Mouse (Mus musculus): ENCODE results near the gene Reg3b.
"Not testable (repeated sequence)": the region's sequence is repeated elsewhere in the genome, so short reads cannot be mapped to it uniquely, and the experiment has no call there.

Gene Reg3b

DNA sequence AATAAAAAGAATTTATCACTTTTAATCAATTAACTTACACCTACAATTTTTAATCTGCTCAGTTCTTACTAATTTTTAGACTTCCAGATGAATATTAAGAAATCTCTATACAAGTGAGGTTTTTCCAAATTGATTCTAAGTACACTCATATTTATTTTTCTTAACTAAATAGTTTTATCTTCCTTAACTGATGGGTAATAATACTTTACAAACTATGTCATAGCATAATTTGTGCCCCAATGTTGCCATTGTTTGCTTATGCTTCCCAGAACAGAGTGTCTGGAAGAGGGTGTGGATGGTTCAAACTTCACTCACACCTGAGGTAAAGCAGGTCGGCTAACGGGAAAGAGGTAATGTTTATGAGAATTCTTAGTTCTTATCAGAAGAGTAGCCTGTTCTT is at the start of gene Reg3b:
Reg3b (plus strand) TSS at position 301 of the 400 bp plus-strand sequence.
- in situ Hi-C loops (cut with MboI, MseI), result no loop called here

DNA sequence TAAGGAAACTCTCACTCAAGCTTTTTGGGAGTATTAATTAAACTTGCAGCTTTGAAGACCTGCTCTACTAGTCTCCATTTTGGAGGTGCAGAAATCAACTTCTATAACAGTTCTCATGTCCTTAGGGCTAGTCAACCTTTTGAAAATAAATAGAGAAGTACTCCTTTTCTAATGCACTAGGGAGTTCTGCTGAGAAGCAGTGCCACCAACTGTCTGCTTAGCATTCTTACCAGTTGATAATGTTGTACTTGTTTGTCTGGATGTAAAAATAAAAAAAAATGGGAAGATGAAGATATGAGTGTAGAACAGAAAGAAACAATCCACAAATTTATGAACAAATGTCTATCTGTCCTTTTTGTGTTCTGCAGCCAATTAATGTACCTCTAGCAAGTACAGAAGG is 42.7 kb upstream of the Reg3b start:
- in situ Hi-C loops (cut with MboI, MseI), result no loop called here

DNA sequence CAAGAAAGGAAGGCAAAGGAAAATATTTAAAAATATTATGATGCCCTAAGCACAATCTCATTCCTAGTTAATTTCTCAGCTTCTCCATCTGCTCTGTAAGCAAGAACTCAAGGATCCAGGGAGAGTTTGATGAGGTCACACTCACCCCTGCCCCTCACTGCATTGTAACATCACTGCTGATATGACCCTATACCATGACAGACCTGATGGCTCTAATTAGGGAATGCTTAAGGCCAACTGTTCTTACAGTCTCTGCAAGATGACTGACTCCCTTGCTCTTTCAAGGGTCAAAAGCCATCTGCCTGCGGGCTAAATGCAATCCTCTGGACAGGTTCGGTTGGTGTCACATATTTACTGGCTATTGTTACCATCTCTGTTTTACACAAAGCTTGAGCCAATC is 41.3 kb upstream of the Reg3b start:
- in situ Hi-C loops (cut with MboI, MseI), result no loop called here

DNA sequence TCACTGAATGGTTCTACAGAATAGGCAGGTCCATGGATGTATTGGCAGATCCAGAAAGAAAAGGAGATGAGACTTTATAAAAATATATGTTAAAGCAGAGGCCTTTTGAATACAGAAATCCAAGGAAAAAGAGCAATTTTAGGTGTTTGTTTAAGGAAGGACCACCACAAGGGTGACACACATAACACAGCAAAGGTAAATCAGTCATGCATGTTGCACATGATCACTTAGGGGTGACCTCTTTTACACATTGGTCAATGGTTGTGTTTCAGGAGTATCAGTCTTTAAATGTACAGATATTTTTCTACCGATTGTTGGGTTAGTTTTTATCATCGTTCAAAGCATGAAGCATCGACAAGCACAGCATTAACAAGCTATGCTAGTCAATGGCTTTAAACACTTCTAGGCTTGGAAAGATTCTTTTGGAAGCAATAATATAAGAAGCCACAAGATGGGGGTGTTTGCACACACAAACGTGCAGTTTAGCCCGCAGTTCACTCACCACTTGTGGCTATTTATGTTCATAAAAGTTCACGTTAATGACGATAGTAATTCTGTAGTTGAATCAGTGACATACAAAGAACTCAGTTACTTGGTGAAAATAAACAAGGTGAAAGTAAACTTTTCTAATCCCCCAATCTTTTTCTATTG is 38.4 kb upstream of the Reg3b start:
- in situ Hi-C loops (cut with MboI, MseI), result no loop called here

DNA sequence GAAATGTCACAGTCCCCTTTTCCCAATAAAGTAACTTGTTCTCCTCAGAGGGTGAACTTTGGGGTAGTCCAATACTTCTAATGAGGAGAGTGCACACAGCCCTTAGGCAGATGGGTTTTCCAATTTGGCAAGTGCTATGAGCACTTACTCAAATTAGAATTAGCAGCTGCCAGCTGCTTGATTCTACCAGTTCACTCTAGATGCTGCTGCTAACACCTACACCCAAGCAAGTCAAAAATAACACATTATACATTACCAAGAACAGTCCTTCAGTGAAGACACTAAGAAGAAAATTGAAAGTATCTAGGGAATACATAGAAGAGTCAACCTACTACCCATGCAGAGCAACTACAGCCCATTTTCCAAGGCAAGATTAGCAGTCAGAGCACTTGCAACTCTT is 30.2 kb upstream of the Reg3b start:
- in situ Hi-C loops (cut with MboI, MseI), result no loop called here

DNA sequence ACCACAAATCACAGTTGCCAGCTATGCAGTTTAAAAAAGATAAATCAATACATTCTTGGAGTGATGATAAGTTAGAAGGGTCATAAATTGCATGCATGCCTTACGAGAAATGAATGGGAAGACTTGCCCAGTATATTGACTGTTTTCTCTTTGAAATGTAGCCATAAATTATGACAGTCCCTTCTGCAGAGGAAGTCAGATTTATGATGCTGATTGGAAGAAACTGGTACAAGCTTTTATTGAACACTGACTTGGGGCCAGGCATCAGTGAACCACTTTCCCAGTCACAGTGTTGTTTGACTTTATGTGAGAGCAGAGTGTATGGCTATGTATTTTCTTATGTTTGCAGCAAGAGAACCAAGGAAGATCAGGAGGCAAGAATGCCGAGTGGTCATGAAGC is 28.8 kb upstream of the Reg3b start:
- in situ Hi-C loops (cut with MboI, MseI), result no loop called here

DNA sequence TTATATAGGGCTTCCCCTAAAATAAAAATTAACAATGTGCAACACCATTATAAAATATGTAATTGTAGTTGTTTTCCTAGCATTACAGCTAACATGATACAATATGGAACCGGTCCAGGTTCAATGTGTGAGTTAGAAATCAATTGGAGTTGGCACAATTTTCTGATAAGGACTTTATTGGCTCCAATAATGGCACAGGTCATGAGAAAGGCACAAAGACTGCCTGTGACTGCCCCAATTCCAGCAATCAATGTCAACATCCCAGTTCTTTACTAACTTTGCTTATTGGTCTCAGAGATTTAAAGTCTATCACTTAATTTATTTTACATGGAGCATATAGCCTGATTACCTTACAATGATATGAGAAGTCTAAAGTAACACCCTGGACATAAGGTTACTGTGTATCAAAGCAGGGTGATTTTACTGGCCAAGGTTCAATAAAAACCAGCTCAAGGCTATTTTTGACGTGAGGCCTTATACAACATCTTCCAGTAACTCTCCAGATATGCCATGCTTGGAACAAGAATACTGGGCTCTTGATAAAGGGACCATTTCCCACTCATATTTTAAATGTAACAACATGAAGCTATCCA is 8.4 kb upstream of the Reg3b start:
- in situ Hi-C loops (cut with MboI, MseI), result no loop called here

DNA sequence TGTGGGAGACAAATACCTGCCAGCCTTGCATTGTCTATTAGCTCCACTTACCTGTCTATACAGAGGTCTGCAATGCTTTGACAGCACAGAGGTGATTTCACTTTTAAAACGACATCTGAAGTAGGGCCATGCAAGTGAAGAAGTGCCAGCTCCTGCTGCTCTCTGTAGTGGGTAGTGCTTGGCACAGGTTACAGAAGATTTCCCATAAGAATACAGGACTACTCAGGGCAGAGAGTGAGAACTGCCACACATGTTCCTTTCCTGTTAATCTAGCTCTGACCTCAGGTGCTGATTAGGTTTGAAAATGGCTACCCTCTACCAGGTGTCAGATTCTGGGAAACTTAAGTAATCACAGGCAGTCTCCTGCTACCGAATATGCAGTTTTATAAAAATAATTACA is 8.3 kb downstream of the Reg3b start, which contains the start of gene Reg3d:
Reg3d (minus strand) TSS at position 101 of the 400 bp plus-strand sequence.
- in situ Hi-C loops (cut with MboI, MseI), result no loop called here

DNA sequence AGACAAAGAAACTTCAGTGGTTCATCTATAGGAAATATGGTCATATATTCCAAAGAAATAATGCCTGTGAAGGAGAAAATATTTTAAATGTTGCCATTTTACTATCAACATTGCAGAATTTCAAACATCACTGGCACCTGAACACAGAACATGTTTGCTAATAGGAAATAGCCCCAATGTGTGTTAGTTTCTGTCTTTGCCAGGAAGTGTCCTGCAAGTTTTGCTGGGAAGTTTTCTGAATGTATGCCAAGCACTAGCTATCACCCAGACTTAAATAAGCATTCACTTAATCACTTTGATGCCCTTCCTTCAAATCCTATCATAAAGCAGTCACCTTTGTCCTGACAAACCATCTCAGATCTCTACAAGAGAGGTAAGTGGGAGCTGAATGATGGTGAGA is 10.0 kb downstream of the Reg3b start, which contains the start of gene Reg3a:
Reg3a (plus strand) TSS at position 301 of the 400 bp plus-strand sequence.
- in situ Hi-C loops (cut with MboI, MseI), result no loop called here

DNA sequence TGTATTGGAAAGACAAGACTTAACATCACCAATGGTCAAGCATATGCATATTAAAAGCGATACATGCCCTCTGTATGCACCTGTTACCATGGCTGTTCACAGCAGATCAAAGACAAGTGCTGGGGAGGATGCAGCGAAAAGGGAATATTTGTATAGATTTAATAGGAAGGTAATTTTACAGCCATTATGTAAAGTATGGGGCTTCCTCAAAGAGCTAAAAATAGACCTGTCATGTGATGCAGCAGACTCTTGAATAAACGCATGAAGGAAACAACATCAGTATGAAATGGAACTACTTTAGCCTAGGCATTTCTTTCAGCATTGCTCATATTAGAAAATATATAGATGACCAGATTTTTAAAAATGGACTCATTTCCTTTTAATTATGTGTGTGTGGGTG is 15.2 kb downstream of the Reg3b start:
- in situ Hi-C loops (cut with MboI, MseI), result no loop called here

DNA sequence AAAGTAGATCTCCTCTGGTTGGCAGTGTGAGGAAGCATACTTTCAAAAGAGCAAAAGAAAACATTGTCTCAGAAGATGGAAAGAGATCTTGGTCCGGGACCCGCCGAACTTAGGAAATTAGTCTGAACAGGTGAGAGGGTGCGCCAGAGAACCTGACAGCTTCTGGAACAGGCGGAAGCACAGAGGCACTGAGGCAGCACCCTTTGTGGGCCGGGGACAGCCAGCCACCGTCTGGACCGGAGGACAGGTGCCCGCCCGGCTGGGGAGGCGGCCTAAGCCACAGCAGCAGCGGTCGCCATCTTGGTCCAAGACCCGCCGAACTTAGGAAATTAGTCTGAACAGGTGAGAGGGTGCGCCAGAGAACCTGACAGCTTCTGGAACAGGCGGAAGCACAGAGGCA is 24.9 kb downstream of the Reg3b start, which contains the start of gene Reg2:
Reg2 (plus strand) TSS at position 301 of the 400 bp plus-strand sequence.
- in situ Hi-C loops (cut with MboI, MseI), result not testable (repeated sequence)

DNA sequence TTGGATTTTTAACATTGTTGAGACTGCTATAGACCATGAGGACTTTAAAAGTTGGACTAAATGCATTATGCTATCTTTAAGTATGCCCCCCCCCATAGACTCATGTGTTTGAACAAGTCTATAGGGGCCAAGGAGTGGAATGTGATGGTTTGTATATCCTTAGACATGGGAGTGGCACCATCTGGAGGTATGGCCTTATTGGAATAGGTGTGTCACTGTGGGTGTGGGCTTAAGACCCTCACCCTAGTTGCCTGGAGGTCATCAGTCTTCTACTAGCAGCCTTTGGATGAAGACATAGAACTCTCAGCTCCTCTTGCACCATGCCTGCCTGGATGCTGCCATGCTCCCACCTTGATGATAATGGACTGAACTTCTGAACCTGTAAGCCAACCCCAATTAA is 52.0 kb downstream of the Reg3b start, which contains the start of gene Reg1:
Reg1 (plus strand) TSS at position 301 of the 400 bp plus-strand sequence.
- in situ Hi-C loops (cut with MboI, MseI), result not testable (repeated sequence)

Measured in regulatory T cell (primary cell).